Mouse (Mus musculus) lung, embryonic 15.5 days (tissue): ENCODE data around the gene Znrf2. TPM values are rescaled to one million over a fixed set of nuclear protein-coding genes. Genes with fewer than 3 reads are reported as not detected.
"Not testable (repeated sequence)": the region's sequence is repeated elsewhere in the genome, so short reads cannot be mapped to it uniquely, and the experiment has no call there.

Experiments used
- ATAC-seq: fragments of 200-750 bp; cut with Nextera tagmentation; 2 replicates; pipeline ENCODE4 v1.8.0; 2017; ENCODE audit warnings: moderate number of reproducible peaks, borderline replicate concordance; ENCODE audit not compliant: low FRiP score, low TSS enrichment; ENCODE audit errors: extremely low read depth
- H3K27ac ChIP-seq: fragments of 300-500 bp; sonication (generic); 2 replicates; pipeline ENCODE4 v1.5.1; 2015; ENCODE audit warnings: moderate library complexity, mild to moderate bottlenecking, inconsistent platforms
- H3K27me3 ChIP-seq: fragments of 300-500 bp; sonication (generic); 2 replicates; pipeline ENCODE4 v1.6.1; 2015; ENCODE audit warnings: inconsistent platforms
- H3K36me3 ChIP-seq: fragments of 300-500 bp; sonication (generic); 2 replicates; pipeline ENCODE4 v1.6.1; 2015; ENCODE audit warnings: inconsistent platforms
- H3K4me1 ChIP-seq: fragments of 300-500 bp; sonication (generic); 2 replicates; pipeline ENCODE4 v1.6.1; 2015; ENCODE audit warnings: inconsistent platforms
- H3K4me2 ChIP-seq: fragments of 300-500 bp; sonication (generic); 2 replicates; pipeline ENCODE4 v1.6.1; 2015; ENCODE audit warnings: inconsistent platforms, mild to moderate bottlenecking, moderate library complexity
- H3K4me3 ChIP-seq: fragments of 300-500 bp; sonication (generic); 2 replicates; pipeline ENCODE4 v1.5.1; 2015; ENCODE audit warnings: mild to moderate bottlenecking, inconsistent platforms
- H3K9ac ChIP-seq: fragments of 300-500 bp; sonication (generic); 2 replicates; pipeline ENCODE4 v1.6.1; 2015; ENCODE audit warnings: inconsistent platforms
- H3K9me3 ChIP-seq: fragments of 300-500 bp; sonication (generic); 2 replicates; pipeline ENCODE4 v1.6.1; 2016; ENCODE audit warnings: inconsistent platforms
- WGBS: fragments of 180-500 bp; shearing (Covaris S2); methylation state at CpG from one replicate; pipeline ENCODE4 v1.1.7; 2015; 5-methylcytosine and 5-hydroxymethylcytosine counted together
- polyA plus RNA-seq: library from polyadenylated mRNA; unstranded; fragments of >200 nt; fragmentation: Nextera tagmentation; extraction: Ambion mirVana; gene quantifications from 2 replicates; pipeline ENCODE4 v1.2.1, GENCODE M21; 2015

Gene Znrf2
- polyA plus RNA-seq, 1 experiment from 2014 or later, result 3.6 TPM

DNA sequence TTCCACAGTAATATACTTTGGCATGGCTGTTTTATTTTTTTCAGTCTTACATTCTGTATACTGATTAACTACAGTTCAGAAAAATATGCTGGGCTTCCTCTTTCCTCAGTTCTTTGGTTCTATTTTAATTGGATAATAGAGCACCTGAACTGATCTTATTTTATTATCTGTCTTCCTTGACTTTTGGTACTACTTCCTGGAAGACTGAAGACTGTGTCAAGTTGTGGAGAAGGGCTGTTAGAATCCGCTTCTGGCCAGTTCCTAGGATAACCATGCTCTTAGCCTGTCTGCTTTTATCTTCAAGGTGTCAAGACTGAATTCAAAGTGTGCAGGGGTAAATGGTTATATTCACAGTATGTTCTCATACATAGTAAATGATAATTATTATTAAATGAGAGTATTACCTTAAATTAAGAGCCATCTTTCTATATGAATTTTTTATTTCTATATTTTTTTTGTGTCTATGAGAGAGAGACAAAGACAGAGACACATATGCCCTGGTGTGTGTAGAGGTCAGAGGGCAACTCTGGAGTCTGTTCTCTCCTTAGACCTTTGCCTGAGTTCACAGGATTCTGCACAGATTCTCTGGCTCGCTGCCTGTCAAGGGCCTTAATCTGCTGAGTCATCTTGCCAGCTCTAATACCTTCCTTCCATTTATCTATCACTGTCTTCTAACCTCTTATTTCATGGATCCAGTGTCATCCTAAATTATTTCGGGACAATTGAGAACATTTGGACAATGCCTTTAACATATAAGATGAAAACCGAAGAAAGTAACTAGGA lies 39.3 kb downstream of the Znrf2 start:
- Histone ChIP-seq H3K27me3 (no peaks in the 10 kb centered on the region), H3K27ac (no peak overlapping the region), H3K9me3 (no peaks in the 10 kb centered on the region), H3K4me3 (no peak overlapping the region), H3K4me2 (no peak overlapping the region), H3K36me3 (no peaks in the 10 kb centered on the region), H3K9ac (no peak overlapping the region), H3K4me1 (peaks cover 5% of the 10 kb centered on the region; the same call in 1 of the 2 replicates)
- no peak for ATAC-seq
- 70% methylated on average over 4 of the region's 4 CpGs for WGBS

DNA sequence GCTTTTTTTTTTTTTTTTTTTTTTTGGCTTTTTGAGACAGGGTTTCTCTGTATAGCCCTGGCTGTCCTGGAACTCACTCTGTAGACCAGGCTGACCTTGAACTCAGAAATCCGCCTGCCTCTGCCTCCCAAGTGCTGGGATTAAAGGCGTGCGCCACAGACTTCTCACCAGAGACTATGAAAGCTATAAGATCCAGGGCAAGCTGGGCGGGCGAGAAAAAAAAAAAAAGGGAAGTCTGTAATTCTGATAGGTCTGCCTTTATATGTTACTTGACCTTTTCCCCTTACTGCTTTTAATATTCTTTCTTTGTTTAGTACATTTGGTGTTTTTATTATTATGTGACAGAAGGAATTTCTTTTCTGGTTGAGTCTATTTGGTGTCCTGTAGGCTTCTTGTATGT lies 42.4 kb downstream of the Znrf2 start:
- H3K36me3 ChIP-seq, H3K9me3 ChIP-seq, H3K27ac ChIP-seq, ATAC-seq, H3K9ac ChIP-seq, H3K4me3 ChIP-seq, H3K27me3 ChIP-seq, H3K4me1 ChIP-seq, H3K4me2 ChIP-seq: not testable (repeated sequence)
- 93% methylated on average over 5 of the region's 5 CpGs for WGBS

DNA sequence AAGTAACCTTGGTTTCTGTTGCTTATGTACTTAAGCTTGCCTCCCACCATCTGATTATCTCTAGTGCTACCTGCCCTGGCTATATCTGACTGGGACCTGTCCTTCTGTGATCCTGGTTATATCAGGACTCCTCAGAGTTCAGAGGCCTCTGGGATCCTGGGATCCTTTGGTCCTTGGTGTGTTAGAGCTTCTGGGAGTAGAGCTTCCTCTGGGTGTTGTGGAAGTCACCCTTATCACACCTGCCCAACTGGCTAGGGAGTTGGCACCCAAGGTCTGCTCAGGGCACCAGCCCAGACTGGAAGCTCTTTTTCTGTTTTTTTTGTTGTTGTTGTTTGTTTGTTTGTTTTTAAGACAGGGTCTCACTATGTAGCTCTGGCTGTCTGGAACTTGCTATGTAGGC lies 43.5 kb downstream of the Znrf2 start:
- ATAC-seq, result no peak
- no peaks in the 10 kb centered on the region for H3K9me3 ChIP-seq
- no peak overlapping the region for H3K27ac ChIP-seq

DNA sequence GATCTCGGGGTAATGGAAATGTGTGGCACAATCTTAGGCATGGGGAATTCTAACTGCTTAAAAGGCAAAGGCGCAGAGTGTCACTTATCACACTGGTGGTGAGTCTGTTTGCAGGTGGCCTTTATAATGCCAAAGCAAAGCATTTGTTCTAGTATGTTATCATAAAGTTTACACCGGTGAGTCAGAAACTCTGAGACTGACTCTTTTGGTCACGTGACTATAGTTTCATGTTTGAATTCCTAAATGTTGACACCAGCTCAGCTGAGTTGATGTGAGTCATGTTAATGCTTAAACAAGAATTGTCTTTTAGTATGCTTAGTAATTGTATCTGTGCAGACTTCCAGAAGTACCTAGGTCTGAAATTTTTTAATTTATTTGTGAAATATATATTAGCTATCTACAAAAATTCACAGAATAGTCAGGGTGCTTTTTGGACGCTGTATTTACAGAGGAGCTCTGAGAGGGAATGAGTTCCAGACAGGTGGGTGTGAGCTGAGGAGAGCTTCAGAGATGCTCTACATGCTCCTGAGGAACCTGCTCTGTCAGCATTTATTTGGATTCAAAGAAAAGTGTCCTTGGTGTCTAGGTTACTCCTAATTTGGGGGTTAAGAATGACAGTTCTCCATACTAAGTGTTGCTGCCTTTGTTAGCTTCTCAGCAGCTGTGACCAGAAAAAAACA lies 50.2 kb downstream of the Znrf2 start:
- no peak overlapping the region for H3K27ac ChIP-seq
- no peaks in the 10 kb centered on the region for H3K9me3 ChIP-seq
- ATAC-seq, result no peak
- no peak overlapping the region for H3K9ac ChIP-seq
- no peaks in the 10 kb centered on the region for H3K27me3 ChIP-seq
- peaks cover 4% of the 10 kb centered on the region; the same call in 1 of the 2 replicates for H3K36me3 ChIP-seq
- H3K4me3 ChIP-seq, result no peak overlapping the region
- no peak overlapping the region for H3K4me2 ChIP-seq
- 0 out of 2 replicates have a peak, but pooled peaks cover 5% of the 10 kb centered on the region for H3K4me1 ChIP-seq
- WGBS, result 72% methylated on average over 5 of the region's 5 CpGs

More for the DNA sequence above, 43.5 kb downstream of the Znrf2 start:
- Histone ChIP-seq H3K36me3 (peaks cover 4% of the 10 kb centered on the region; the same call in 1 of the 2 replicates), H3K4me1 (no peaks in the 10 kb centered on the region), H3K4me3 (no peak overlapping the region), H3K27me3 (no peaks in the 10 kb centered on the region), H3K9ac (no peak overlapping the region), H3K4me2 (no peak overlapping the region)

DNA sequence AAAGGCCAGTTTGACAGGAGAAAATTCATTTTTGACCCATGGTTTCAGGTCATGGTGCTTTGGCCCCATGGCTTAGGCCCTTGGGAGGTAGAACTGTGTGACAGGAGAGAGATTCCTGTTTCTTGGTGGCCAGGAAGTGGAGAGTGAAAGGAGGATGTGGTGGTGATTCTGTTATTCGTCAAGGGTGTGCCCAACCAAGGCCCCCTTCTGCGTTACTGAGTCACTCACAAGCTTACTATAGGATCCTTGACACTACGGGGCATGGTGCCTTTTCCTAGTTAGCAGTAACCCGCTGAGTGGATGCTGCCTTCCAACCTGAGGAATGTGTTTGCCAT lies 50.7 kb downstream of the Znrf2 start:
- no peak for ATAC-seq
- 64% methylated on average over 4 of the region's 4 CpGs for WGBS
- Histone ChIP-seq H3K27me3 (no peaks in the 10 kb centered on the region), H3K4me3 (no peak overlapping the region), H3K4me1 (0 out of 2 replicates have a peak, but pooled peaks cover 5% of the 10 kb centered on the region), H3K36me3 (peaks cover 4% of the 10 kb centered on the region; the same call in 1 of the 2 replicates), H3K9ac (no peak overlapping the region), H3K4me2 (no peak overlapping the region), H3K27ac (no peak overlapping the region), H3K9me3 (no peaks in the 10 kb centered on the region)

DNA sequence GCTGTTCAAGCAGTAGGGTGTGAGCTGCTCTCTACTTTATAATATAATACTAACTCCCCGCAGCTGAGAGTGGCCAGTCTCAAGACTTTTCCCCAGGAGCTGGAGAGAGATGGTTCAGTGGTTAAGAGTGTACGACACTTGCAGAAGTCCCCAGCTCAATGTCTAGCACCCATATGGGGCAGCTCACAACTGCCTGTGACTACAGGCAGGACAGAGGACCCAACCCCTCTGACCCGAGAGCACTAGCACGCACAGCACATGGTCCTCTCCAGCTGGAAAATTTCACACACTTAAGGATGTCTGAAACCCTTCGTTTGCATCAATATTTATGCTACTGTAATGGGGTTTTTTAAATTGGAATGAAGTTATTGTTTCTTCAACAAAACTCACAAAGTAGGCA lies 56.3 kb downstream of the Znrf2 start:
- no peaks in the 10 kb centered on the region for H3K9me3 ChIP-seq
- no peaks in the 10 kb centered on the region for H3K27me3 ChIP-seq
- WGBS, result 62% methylated on average over 5 of the region's 5 CpGs
- H3K4me3 ChIP-seq, result no peak overlapping the region
- H3K4me2 ChIP-seq, result no peak overlapping the region
- ATAC-seq, result no peak
- no peaks in the 10 kb centered on the region for H3K36me3 ChIP-seq
- H3K27ac ChIP-seq, result no peak overlapping the region
- H3K4me1 ChIP-seq, result peaks cover 4% of the 10 kb centered on the region; the same call in 1 of the 2 replicates
- H3K9ac ChIP-seq, result no peak overlapping the region

DNA sequence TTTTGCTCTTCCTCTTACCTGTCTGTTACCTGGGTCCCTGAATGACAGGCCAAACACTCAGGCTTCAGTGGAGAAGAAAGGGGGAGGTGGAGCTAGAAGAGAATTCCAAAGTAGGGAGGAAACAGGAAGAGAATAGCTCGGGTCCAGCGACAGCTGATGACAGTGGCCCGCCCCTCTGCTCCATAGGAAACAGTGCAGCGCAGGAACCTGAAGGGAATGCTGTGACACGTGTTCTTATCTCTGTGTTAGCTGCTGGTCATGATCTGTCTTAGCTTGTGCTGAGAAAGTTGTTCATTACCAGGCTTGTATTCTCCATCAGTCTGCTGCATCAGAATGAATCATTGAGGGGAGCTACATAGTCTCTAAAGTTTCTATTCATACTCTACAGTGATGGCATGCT lies 60.1 kb downstream of the Znrf2 start:
- Histone ChIP-seq H3K4me1 (peaks cover 4% of the 10 kb centered on the region; the same call in 1 of the 2 replicates), H3K27ac (no peak overlapping the region), H3K4me3 (no peak overlapping the region), H3K9ac (no peak overlapping the region), H3K9me3 (no peaks in the 10 kb centered on the region), H3K36me3 (no peaks in the 10 kb centered on the region; the same call in 1 of the 2 replicates), H3K27me3 (no peaks in the 10 kb centered on the region), H3K4me2 (no peak overlapping the region)
- 30% methylated on average over 5 of the region's 5 CpGs for WGBS
- ATAC-seq, result no peak

DNA sequence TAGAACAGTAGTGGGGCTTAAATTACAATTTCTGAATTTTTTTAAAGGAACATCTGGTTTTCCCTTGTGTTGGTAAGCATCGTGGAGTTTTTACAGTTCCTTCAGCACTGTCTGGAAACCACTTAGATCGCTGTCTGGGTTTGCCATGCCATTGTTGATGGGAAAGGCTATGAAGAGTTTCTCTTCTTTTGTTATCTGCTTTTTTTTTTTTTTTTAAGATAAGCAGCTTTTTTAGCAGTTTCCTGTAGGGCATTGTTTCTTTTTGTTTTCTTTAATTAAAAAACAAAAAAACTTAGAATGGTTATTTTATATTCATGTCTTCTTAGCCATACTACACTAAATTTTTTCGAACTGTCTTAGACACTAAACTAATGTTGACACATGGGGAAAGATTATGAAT lies 60.9 kb downstream of the Znrf2 start:
- no peaks in the 10 kb centered on the region for H3K9me3 ChIP-seq
- no peaks in the 10 kb centered on the region; the same call in 1 of the 2 replicates for H3K36me3 ChIP-seq
- 82% methylated on average over 3 of the region's 3 CpGs for WGBS
- no peaks in the 10 kb centered on the region for H3K27me3 ChIP-seq
- no peak overlapping the region for H3K4me2 ChIP-seq
- no peak overlapping the region for H3K27ac ChIP-seq
- H3K4me1 ChIP-seq, result peaks cover 4% of the 10 kb centered on the region; the same call in 1 of the 2 replicates
- no peak overlapping the region for H3K4me3 ChIP-seq
- no peak overlapping the region for H3K9ac ChIP-seq
- ATAC-seq, result no peak

DNA sequence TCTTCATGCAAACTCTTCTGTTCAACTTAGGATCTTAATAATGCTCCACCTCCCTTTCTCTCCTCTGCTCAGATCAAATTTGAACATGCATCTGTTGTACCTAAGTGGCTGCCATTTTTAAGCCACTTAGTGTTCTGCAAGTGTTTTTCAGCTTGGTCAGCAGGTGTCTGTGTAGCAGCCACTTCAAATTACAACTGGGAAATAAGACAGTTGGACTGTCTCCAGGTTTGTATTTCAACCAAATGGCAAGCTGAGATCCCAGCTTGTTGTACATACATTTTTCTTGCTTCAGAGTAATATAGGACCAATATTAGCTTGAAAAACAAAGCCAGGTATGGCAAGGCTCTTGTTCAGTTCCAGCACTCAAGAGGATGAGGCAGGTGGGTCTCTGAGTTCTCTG lies 61.8 kb downstream of the Znrf2 start:
- Histone ChIP-seq H3K27ac (no peak overlapping the region), H3K4me3 (no peak overlapping the region), H3K9me3 (no peaks in the 10 kb centered on the region), H3K4me2 (no peak overlapping the region), H3K9ac (no peak overlapping the region), H3K36me3 (no peaks in the 10 kb centered on the region; the same call in 1 of the 2 replicates), H3K4me1 (peaks cover 4% of the 10 kb centered on the region; the same call in 1 of the 2 replicates), H3K27me3 (no peaks in the 10 kb centered on the region)
- ATAC-seq, result no peak

DNA sequence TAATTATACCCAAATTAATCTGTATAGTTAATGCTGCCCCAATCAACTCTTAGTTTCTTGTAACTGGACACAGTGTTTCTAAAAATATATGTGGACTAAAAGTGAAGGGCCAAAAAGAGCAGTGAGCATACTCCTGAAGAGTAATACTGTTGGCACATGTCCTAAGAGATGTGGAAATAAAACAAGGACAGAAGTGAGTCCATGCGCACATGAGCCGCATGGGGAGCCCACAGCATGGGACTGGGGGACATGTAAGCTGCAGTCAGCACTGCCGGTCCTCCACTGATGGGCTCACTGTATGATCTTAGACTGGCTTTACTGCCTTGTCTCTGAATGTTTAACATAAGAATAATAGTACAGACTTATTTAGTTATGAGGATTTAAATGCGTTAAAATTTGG lies 63.4 kb downstream of the Znrf2 start:
- Histone ChIP-seq H3K4me2 (no peak overlapping the region), H3K27me3 (no peaks in the 10 kb centered on the region), H3K27ac (no peak overlapping the region), H3K4me1 (peaks cover 4% of the 10 kb centered on the region; the same call in 1 of the 2 replicates), H3K9me3 (no peaks in the 10 kb centered on the region), H3K36me3 (no peaks in the 10 kb centered on the region; the same call in 1 of the 2 replicates), H3K4me3 (no peak overlapping the region), H3K9ac (no peak overlapping the region)
- no peak for ATAC-seq
- WGBS, result 90% methylated on average over 4 of the region's 4 CpGs

DNA sequence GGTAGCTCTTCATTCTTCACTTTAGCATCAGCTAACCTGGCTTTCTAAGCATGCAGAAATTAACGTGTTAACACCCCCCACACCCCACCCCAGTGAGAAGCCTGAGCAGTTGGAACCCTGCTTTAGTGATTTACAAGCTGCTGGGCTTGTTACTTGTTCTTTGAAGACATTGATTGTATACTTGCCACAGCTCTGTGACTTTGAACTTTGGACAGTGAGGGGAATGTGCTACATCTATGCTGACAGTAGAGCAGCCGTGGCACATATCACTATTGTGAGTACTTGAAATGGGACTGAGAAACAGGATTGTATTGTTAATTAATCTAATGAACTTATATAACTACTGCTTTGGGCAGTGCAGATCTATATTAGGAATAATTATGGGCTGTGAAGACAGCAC lies 66.7 kb downstream of the Znrf2 start:
- no peak overlapping the region for H3K27ac ChIP-seq
- H3K9ac ChIP-seq, result no peak overlapping the region
- no peak overlapping the region for H3K4me3 ChIP-seq
- H3K9me3 ChIP-seq, result no peaks in the 10 kb centered on the region
- H3K4me2 ChIP-seq, result no peak overlapping the region
- no peaks in the 10 kb centered on the region for H3K27me3 ChIP-seq
- no peak for ATAC-seq
- no peaks in the 10 kb centered on the region; the same call in 1 of the 2 replicates for H3K36me3 ChIP-seq
- 68% methylated on average over 2 of the region's 2 CpGs for WGBS
- no peaks in the 10 kb centered on the region for H3K4me1 ChIP-seq

DNA sequence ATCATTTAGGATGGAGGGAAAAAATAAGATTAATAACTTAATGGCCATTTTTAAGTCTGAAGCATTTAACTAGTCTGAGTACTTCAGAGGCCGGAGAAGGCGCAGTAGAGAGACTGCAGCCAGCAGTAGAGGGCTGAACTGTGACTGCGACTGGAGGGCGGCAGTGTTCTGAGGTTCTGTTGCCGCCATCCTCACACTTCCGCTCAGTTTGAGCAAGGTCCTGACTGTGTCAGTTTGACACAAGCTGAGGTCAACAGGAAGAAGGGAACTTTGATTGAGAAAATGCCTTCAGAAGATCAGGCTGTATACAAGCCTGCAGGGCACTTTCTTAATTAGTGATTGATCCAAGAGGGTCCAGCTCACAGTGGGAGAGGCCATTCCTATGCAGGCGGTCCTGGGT lies 69.5 kb downstream of the Znrf2 start:
- 77% methylated on average over 7 of the region's 7 CpGs for WGBS
- Histone ChIP-seq H3K4me2 (no peak overlapping the region), H3K9me3 (no peaks in the 10 kb centered on the region), H3K4me3 (no peak overlapping the region), H3K27me3 (no peaks in the 10 kb centered on the region), H3K36me3 (no peaks in the 10 kb centered on the region), H3K9ac (no peak overlapping the region), H3K27ac (no peak overlapping the region), H3K4me1 (no peaks in the 10 kb centered on the region)
- no peak for ATAC-seq
